Mouse (Mus musculus) forebrain, embryonic 11.5 days (tissue): ENCODE measurements at regions not wholly inside any gene's neighbourhood (a gene's known extent, or its start where the extent isn't known, plus 50 kb on each side); places are given as distances from the start of the nearest gene placed in this dataset.

ENCODE experiments used
- ATAC-seq: fragments of 200-750 bp; cut with Nextera tagmentation; replicated peaks from 2 replicates; pipeline ENCODE4 v1.8.0; 2017; ENCODE audit warnings: moderate TSS enrichment; ENCODE audit not compliant: low FRiP score
- DNase-seq: peaks from one replicate; pipeline ENCODE4 v3.0.0-alpha.2; 2017; ENCODE audit warnings: low spot score
- H3K27ac ChIP-seq: fragments of 300-500 bp; sonication (generic); 2 replicates; pipeline ENCODE4 v1.5.1; 2014; ENCODE audit warnings: low read depth, low read length
- H3K27me3 ChIP-seq: fragments of 300-500 bp; sonication (generic); 2 replicates; pipeline ENCODE4 v1.6.1; 2014; ENCODE audit warnings: mild to moderate bottlenecking, low read length, mixed read lengths; ENCODE audit not compliant: control insufficient read depth, insufficient read depth
- H3K36me3 ChIP-seq: fragments of 300-500 bp; sonication (generic); 2 replicates; pipeline ENCODE4 v1.6.1; 2014; ENCODE audit warnings: mild to moderate bottlenecking, low read length, moderate library complexity, mixed read lengths; ENCODE audit not compliant: control insufficient read depth, insufficient read depth
- H3K4me1 ChIP-seq: fragments of 300-500 bp; sonication (generic); replicated peaks from 2 replicates; pipeline ENCODE4 v1.6.1; 2014; ENCODE audit warnings: low read length, mixed read lengths; ENCODE audit not compliant: control insufficient read depth, insufficient read depth
- H3K4me2 ChIP-seq: fragments of 300-500 bp; sonication (generic); 2 replicates; pipeline ENCODE4 v1.6.1; 2014; ENCODE audit warnings: low read depth, mild to moderate bottlenecking, low read length, moderate library complexity, mixed read lengths; ENCODE audit not compliant: severe bottlenecking
- H3K4me3 ChIP-seq: fragments of 300-500 bp; sonication (generic); 2 replicates; pipeline ENCODE4 v1.5.1; 2014; ENCODE audit warnings: low read depth, low read length
- H3K9ac ChIP-seq: fragments of 300-500 bp; sonication (generic); 2 replicates; pipeline ENCODE4 v1.6.1; 2014; ENCODE audit warnings: low read length
- H3K9me3 ChIP-seq: fragments of 300-500 bp; sonication (generic); 2 replicates; pipeline ENCODE4 v1.6.1; 2016; ENCODE audit warnings: low read length, mixed read lengths; ENCODE audit not compliant: control insufficient read depth
- WGBS: fragments of 180-500 bp; shearing (Covaris S2); extraction: QIAGEN DNeasy Blood & Tissue Kit; methylation state at CpG from one replicate; pipeline ENCODE4 v1.1.7; 2014; 5-methylcytosine and 5-hydroxymethylcytosine counted together

GRCm38 (mm10) chr10:16438414-16438813 lies 1284.6 kb upstream of the Cited2 start:
- Histone ChIP-seq H3K4me3 (no peak overlapping the region), H3K9ac (no peak overlapping the region), H3K4me1 (no peaks in the 10 kb centered on the region), H3K27me3 (no peaks in the 10 kb centered on the region), H3K4me2 (no peak overlapping the region), H3K9me3 (no peaks in the 10 kb centered on the region), H3K27ac (no peak overlapping the region), H3K36me3 (no peaks in the 10 kb centered on the region)
- DNase-seq (no peak), ATAC-seq (no peak)
- WGBS, result 91% methylated on average over 4 of the region's 4 CpGs

DNA sequence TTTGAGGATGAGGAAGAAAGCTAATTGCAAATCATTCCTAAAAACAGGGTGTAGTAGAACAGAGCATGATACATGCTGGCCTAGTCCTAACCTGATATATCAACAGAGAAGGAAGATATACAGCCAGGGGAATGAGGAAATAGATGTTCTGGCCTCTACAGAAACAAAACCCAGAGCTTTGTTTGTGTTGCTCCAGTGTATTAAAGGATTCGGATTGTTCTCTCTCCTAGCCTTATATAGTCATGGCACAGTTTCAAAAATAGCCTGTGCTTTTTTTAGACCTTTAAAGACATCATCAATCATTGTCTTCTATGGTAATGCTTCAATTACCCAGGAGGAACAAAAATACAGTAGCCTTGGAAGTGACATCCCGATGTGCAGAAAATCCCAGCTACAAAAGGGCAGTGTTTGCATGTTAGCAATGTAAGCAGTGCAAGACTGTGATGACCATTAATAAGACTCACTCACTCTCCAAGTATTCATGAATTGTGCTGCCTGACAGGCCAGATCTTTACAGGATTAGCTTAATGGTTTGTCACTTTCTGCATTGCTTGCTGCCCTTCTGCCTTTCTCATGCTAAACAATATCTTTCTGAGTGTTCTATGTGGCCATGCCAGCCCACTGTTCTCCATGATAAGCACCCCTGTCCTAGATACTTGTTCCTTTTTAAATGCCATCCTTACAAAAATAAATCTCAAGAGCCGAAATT lies 1281.9 kb upstream of the Cited2 start:
- Histone ChIP-seq H3K27ac (0 out of 2 replicates have a peak overlapping the region, but pooled peaks have one; percentile 25), H3K4me3 (no peak overlapping the region), H3K9me3 (no peaks in the 10 kb centered on the region), H3K4me2 (no peak overlapping the region), H3K36me3 (no peaks in the 10 kb centered on the region), H3K4me1 (no peaks in the 10 kb centered on the region), H3K27me3 (no peaks in the 10 kb centered on the region), H3K9ac (no peak overlapping the region)
- DNase-seq (no peak), ATAC-seq (peak; percentile 56; the same call in 1 of the 2 replicates)
- WGBS, result 46% methylated on average over 3 of the region's 3 CpGs

- DNase-seq (no peak), ATAC-seq (no peak)
- WGBS, result 39% methylated on average over 2 of the region's 2 CpGs
- H3K9me3 ChIP-seq, result no peaks in the 10 kb centered on the region
- no peak overlapping the region for H3K4me3 ChIP-seq
- no peaks in the 10 kb centered on the region for H3K36me3 ChIP-seq
- H3K4me2 ChIP-seq, result no peak overlapping the region
- no peak overlapping the region for H3K27ac ChIP-seq
- H3K9ac ChIP-seq, result no peak overlapping the region
- H3K4me1 ChIP-seq, result no peaks in the 10 kb centered on the region
- no peaks in the 10 kb centered on the region for H3K27me3 ChIP-seq
Observed at GRCm38 (mm10) chr10:16441661-16442072, 1281.4 kb upstream of the Cited2 start.

- Histone ChIP-seq H3K27ac (no peak overlapping the region), H3K9me3 (no peaks in the 10 kb centered on the region), H3K9ac (no peak overlapping the region), H3K36me3 (no peaks in the 10 kb centered on the region), H3K4me2 (no peak overlapping the region), H3K27me3 (no peaks in the 10 kb centered on the region), H3K4me1 (no peaks in the 10 kb centered on the region), H3K4me3 (no peak overlapping the region)
- DNase-seq (no peak), ATAC-seq (no peak)
Observed at GRCm38 (mm10) chr10:16443901-16444300, 1279.1 kb upstream of the Cited2 start.

- no peak for DNase-seq
Observed at GRCm38 (mm10) chr10:16467935-16468334, 1255.1 kb upstream of the Cited2 start.

GRCm38 (mm10) chr10:16469711-16470110 lies 1253.3 kb upstream of the Cited2 start:
- no peaks in the 10 kb centered on the region for H3K9me3 ChIP-seq
- ATAC-seq (no peak), DNase-seq (no peak)
- 60% methylated on average over 1 of the region's 1 CpGs for WGBS
- no peak overlapping the region for H3K4me3 ChIP-seq
- no peak overlapping the region for H3K4me2 ChIP-seq
- no peaks in the 10 kb centered on the region for H3K36me3 ChIP-seq
- H3K9ac ChIP-seq, result no peak overlapping the region
- H3K27me3 ChIP-seq, result no peaks in the 10 kb centered on the region
- H3K27ac ChIP-seq, result no peak overlapping the region
- no peaks in the 10 kb centered on the region for H3K4me1 ChIP-seq

More at GRCm38 (mm10) chr10:16467935-16468334, 1255.1 kb upstream of the Cited2 start:
- no peaks in the 10 kb centered on the region for H3K36me3 ChIP-seq
- H3K4me3 ChIP-seq, result no peak overlapping the region
- WGBS, result 82% methylated on average over 3 of the region's 3 CpGs
- H3K4me1 ChIP-seq, result no peaks in the 10 kb centered on the region
- H3K9ac ChIP-seq, result no peak overlapping the region
- ATAC-seq, result no peak
- H3K27me3 ChIP-seq, result no peaks in the 10 kb centered on the region
- no peak overlapping the region for H3K4me2 ChIP-seq
- no peaks in the 10 kb centered on the region for H3K9me3 ChIP-seq
- no peak overlapping the region for H3K27ac ChIP-seq

- no peak for DNase-seq
- 82% methylated on average over 1 of the region's 1 CpGs for WGBS
- Histone ChIP-seq H3K36me3 (no peaks in the 10 kb centered on the region), H3K27ac (no peak overlapping the region), H3K9me3 (no peaks in the 10 kb centered on the region), H3K4me2 (no peak overlapping the region), H3K9ac (no peak overlapping the region), H3K4me1 (no peaks in the 10 kb centered on the region), H3K4me3 (no peak overlapping the region), H3K27me3 (no peaks in the 10 kb centered on the region)
- no peak for ATAC-seq
Observed at GRCm38 (mm10) chr10:16473952-16474521, 1249.0 kb upstream of the Cited2 start.

GRCm38 (mm10) chr10:16498580-16498979 lies 1224.4 kb upstream of the Cited2 start:
- Histone ChIP-seq H3K27ac (no peak overlapping the region), H3K4me1 (no peaks in the 10 kb centered on the region), H3K36me3 (no peaks in the 10 kb centered on the region), H3K4me3 (no peak overlapping the region), H3K27me3 (no peaks in the 10 kb centered on the region), H3K9me3 (no peaks in the 10 kb centered on the region), H3K9ac (no peak overlapping the region), H3K4me2 (no peak overlapping the region)
- DNase-seq (no peak), ATAC-seq (no peak)
- WGBS, result 79% methylated on average over 1 of the region's 1 CpGs

DNA sequence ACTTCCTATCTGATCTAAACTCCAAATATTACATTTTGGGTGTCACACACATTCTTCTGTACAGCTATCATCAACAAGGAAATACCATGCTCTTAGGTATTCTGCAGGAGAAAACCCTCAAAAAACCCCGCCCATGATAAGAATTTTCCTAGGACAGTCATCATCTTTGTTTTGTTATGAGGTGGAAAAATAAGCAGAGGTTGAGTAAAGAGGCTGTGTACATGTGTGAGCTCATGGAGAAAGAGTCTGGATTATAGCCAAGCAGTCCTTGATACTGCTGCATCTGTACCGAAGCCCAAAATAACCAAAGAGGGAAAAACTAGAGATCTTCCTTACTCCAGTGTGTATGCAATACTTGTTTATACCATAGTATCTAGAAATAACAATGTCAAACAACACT lies 1215.3 kb upstream of the Cited2 start:
- 91% methylated on average over 2 of the region's 2 CpGs for WGBS
- H3K27ac ChIP-seq, result no peak overlapping the region
- no peaks in the 10 kb centered on the region for H3K36me3 ChIP-seq
- H3K4me2 ChIP-seq, result no peak overlapping the region
- H3K9ac ChIP-seq, result no peak overlapping the region
- H3K4me3 ChIP-seq, result no peak overlapping the region
- no peak for DNase-seq
- no peak for ATAC-seq
- no peaks in the 10 kb centered on the region for H3K9me3 ChIP-seq
- H3K27me3 ChIP-seq, result no peaks in the 10 kb centered on the region
- H3K4me1 ChIP-seq, result no peaks in the 10 kb centered on the region
